Mouse (Mus musculus): ENCODE measurements around the gene Fgf10. TPM values are rescaled to one million over a fixed set of nuclear protein-coding genes. Genes with fewer than 3 reads are reported as not detected.

The Fgf10 gene
- polyA plus RNA-seq, 1 experiment from 2014 or later: 0.82 TPM

GRCm38 (mm10) chr13:118695103-118695502 is 25.5 kb downstream of the Fgf10 start:
- H3K27me3 ChIP-seq: no peaks in the 10 kb centered on the region
- WGBS: 16% methylated on average over 4 of the region's 4 CpGs
- no peak overlapping the region for H3K27ac ChIP-seq
- ATAC-seq (ENCODE audit: low FRiP score): no peak
- H3K36me3 ChIP-seq (replicated peaks): no peaks in the 10 kb centered on the region
- H3K4me3 ChIP-seq (replicated peaks): no peak overlapping the region
- no peaks in the 10 kb centered on the region for H3K4me1 ChIP-seq
- H3K9me3 ChIP-seq: no peaks in the 10 kb centered on the region
- H3K9ac ChIP-seq: no peak overlapping the region
- no peak overlapping the region for H3K4me2 ChIP-seq

- no peaks in the 10 kb centered on the region for H3K4me1 ChIP-seq
- H3K4me3 ChIP-seq (replicated peaks): no peak overlapping the region
- no peaks in the 10 kb centered on the region for H3K27me3 ChIP-seq
- H3K27ac ChIP-seq: no peak overlapping the region
- no peak for ATAC-seq (ENCODE audit: low FRiP score)
- H3K36me3 ChIP-seq (replicated peaks): no peaks in the 10 kb centered on the region
- H3K4me2 ChIP-seq: no peak overlapping the region
- H3K9me3 ChIP-seq: no peaks in the 10 kb centered on the region
- H3K9ac ChIP-seq: no peak overlapping the region
Measured at GRCm38 (mm10) chr13:118703727-118704126, 34.1 kb downstream of the Fgf10 start.

GRCm38 (mm10) chr13:118705716-118706115 is 36.1 kb downstream of the Fgf10 start:
- Histone ChIP-seq H3K27ac (no peak overlapping the region), H3K4me2 (no peak overlapping the region), H3K9me3 (no peaks in the 10 kb centered on the region), H3K36me3 (replicated peaks) (no peaks in the 10 kb centered on the region), H3K27me3 (no peaks in the 10 kb centered on the region), H3K4me1 (no peaks in the 10 kb centered on the region), H3K9ac (no peak overlapping the region), H3K4me3 (replicated peaks) (no peak overlapping the region)
- WGBS: 85% methylated on average over 3 of the region's 3 CpGs
- no peak for ATAC-seq (ENCODE audit: low FRiP score)

- no peak overlapping the region for H3K4me3 ChIP-seq (replicated peaks)
- no peaks in the 10 kb centered on the region for H3K36me3 ChIP-seq (replicated peaks)
- H3K27me3 ChIP-seq: peaks cover 25% of the 10 kb centered on the region
- H3K4me1 ChIP-seq: peaks cover 17% of the 10 kb centered on the region
- H3K9me3 ChIP-seq: no peaks in the 10 kb centered on the region
- H3K9ac ChIP-seq: no peak overlapping the region
- no peak overlapping the region for H3K27ac ChIP-seq
- ATAC-seq (ENCODE audit: low FRiP score): no peak
- no peak overlapping the region for H3K4me2 ChIP-seq
- 90% methylated on average over 1 of the region's 1 CpGs for WGBS
Measured at GRCm38 (mm10) chr13:118709912-118710311, 40.3 kb downstream of the Fgf10 start.

GRCm38 (mm10) chr13:118713626-118714150 is 44.1 kb downstream of the Fgf10 start:
- Histone ChIP-seq H3K4me3 (replicated peaks) (peak overlapping the region; percentile 52), H3K36me3 (replicated peaks) (no peaks in the 10 kb centered on the region), H3K4me2 (peak overlapping the region; percentile 92), H3K9ac (peak overlapping the region; percentile 39; the same call in 1 of the 2 replicates), H3K27ac (no peak overlapping the region), H3K4me1 (peaks cover 34% of the 10 kb centered on the region), H3K27me3 (peaks cover 44% of the 10 kb centered on the region), H3K9me3 (no peaks in the 10 kb centered on the region)
- WGBS: under 1% methylated on average over 13 of the region's 14 CpGs
- ATAC-seq (ENCODE audit: low FRiP score): no peak

- peaks cover 44% of the 10 kb centered on the region for H3K27me3 ChIP-seq
- H3K9me3 ChIP-seq: no peaks in the 10 kb centered on the region
- 1% methylated on average over 32 of the region's 36 CpGs for WGBS
- peaks cover 34% of the 10 kb centered on the region for H3K4me1 ChIP-seq
- ATAC-seq (ENCODE audit: low FRiP score): peak; percentile 82
- no peaks in the 10 kb centered on the region for H3K36me3 ChIP-seq (replicated peaks)
- peak overlapping the region; percentile 92 for H3K4me2 ChIP-seq
- no peak overlapping the region for H3K27ac ChIP-seq
- peak overlapping the region; percentile 52 for H3K4me3 ChIP-seq (replicated peaks)
- H3K9ac ChIP-seq: peak overlapping the region; percentile 39
Measured at GRCm38 (mm10) chr13:118714284-118715065, 44.9 kb downstream of the Fgf10 start.

GRCm38 (mm10) chr13:118715066-118716018 is 45.8 kb downstream of the Fgf10 start:
- peaks cover 44% of the 10 kb centered on the region for H3K27me3 ChIP-seq
- H3K27ac ChIP-seq: no peak overlapping the region
- WGBS: under 1% methylated on average over 30 of the region's 31 CpGs
- peaks cover 34% of the 10 kb centered on the region for H3K4me1 ChIP-seq
- no peaks in the 10 kb centered on the region for H3K9me3 ChIP-seq
- peak overlapping the region; percentile 39 for H3K9ac ChIP-seq
- peak overlapping the region; percentile 92 for H3K4me2 ChIP-seq
- peak overlapping the region; percentile 52 for H3K4me3 ChIP-seq (replicated peaks)
- ATAC-seq (ENCODE audit: low FRiP score): peak; percentile 66
- no peaks in the 10 kb centered on the region for H3K36me3 ChIP-seq (replicated peaks)

- Histone ChIP-seq H3K4me1 (peaks cover 34% of the 10 kb centered on the region), H3K4me2 (peak overlapping the region; percentile 92), H3K9me3 (no peaks in the 10 kb centered on the region), H3K36me3 (replicated peaks) (no peaks in the 10 kb centered on the region), H3K9ac (no peak overlapping the region), H3K27me3 (peaks cover 44% of the 10 kb centered on the region), H3K4me3 (replicated peaks) (peak overlapping the region; percentile 52), H3K27ac (no peak overlapping the region)
- WGBS: 3% methylated on average over 8 of the region's 8 CpGs
- no peak for ATAC-seq (ENCODE audit: low FRiP score)
Measured at GRCm38 (mm10) chr13:118716265-118716664, 46.7 kb downstream of the Fgf10 start.

GRCm38 (mm10) chr13:118716726-118717125 is 47.1 kb downstream of the Fgf10 start:
- no peak for ATAC-seq (ENCODE audit: low FRiP score)
- Histone ChIP-seq H3K4me2 (peak overlapping the region; percentile 92; the same call in 1 of the 2 replicates), H3K36me3 (replicated peaks) (no peaks in the 10 kb centered on the region), H3K27ac (no peak overlapping the region), H3K9ac (no peak overlapping the region), H3K4me1 (peaks cover 34% of the 10 kb centered on the region), H3K27me3 (peaks cover 44% of the 10 kb centered on the region), H3K9me3 (no peaks in the 10 kb centered on the region), H3K4me3 (replicated peaks) (no peak overlapping the region)
- WGBS: 51% methylated on average over 1 of the region's 1 CpGs

GRCm38 (mm10) chr13:118718396-118718795 is 48.8 kb downstream of the Fgf10 start:
- no peak for ATAC-seq (ENCODE audit: low FRiP score)

GRCm38 (mm10) chr13:118721668-118722067 is 52.1 kb downstream of the Fgf10 start:
- Histone ChIP-seq H3K4me3 (replicated peaks) (no peak overlapping the region), H3K9ac (no peak overlapping the region), H3K36me3 (replicated peaks) (no peaks in the 10 kb centered on the region), H3K27ac (no peak overlapping the region), H3K9me3 (no peaks in the 10 kb centered on the region), H3K4me1 (no peaks in the 10 kb centered on the region), H3K27me3 (peaks cover 1% of the 10 kb centered on the region), H3K4me2 (no peak overlapping the region)
- 55% methylated on average over 1 of the region's 1 CpGs for WGBS
- ATAC-seq (ENCODE audit: low FRiP score): no peak

More at GRCm38 (mm10) chr13:118718396-118718795, 48.8 kb downstream of the Fgf10 start:
- no peaks in the 10 kb centered on the region for H3K36me3 ChIP-seq (replicated peaks)
- peaks cover 31% of the 10 kb centered on the region for H3K4me1 ChIP-seq
- H3K27ac ChIP-seq: no peak overlapping the region
- peaks cover 33% of the 10 kb centered on the region for H3K27me3 ChIP-seq
- no peak overlapping the region for H3K4me2 ChIP-seq
- H3K4me3 ChIP-seq (replicated peaks): no peak overlapping the region
- no peak overlapping the region for H3K9ac ChIP-seq
- H3K9me3 ChIP-seq: no peaks in the 10 kb centered on the region
- WGBS: 39% methylated on average over 3 of the region's 3 CpGs

GRCm38 (mm10) chr13:118731850-118732552 is 62.4 kb downstream of the Fgf10 start:
- H3K36me3 ChIP-seq (replicated peaks): no peaks in the 10 kb centered on the region
- WGBS: 81% methylated on average over 12 of the region's 12 CpGs
- no peak overlapping the region for H3K9ac ChIP-seq
- no peaks in the 10 kb centered on the region for H3K4me1 ChIP-seq
- no peak overlapping the region for H3K4me2 ChIP-seq
- no peaks in the 10 kb centered on the region for H3K27me3 ChIP-seq
- no peaks in the 10 kb centered on the region for H3K9me3 ChIP-seq
- no peak for ATAC-seq (ENCODE audit: low FRiP score)
- H3K27ac ChIP-seq: no peak overlapping the region
- H3K4me3 ChIP-seq (replicated peaks): no peak overlapping the region
